Mouse (Mus musculus) limb, embryonic 12.5 days (tissue): ENCODE data around the gene Otud1. TPM values are rescaled to one million over a fixed set of nuclear protein-coding genes. Genes with fewer than 3 reads are reported as not detected.

Experiments
- ATAC-seq: fragments of 200-750 bp; cut with Nextera tagmentation; 2 replicates; pipeline ENCODE4 v1.8.0; 2017; ENCODE audit warnings: low read depth, moderate TSS enrichment; ENCODE audit not compliant: insufficient number of reproducible peaks, insufficient read depth, low FRiP score, low TSS enrichment
- H3K27ac ChIP-seq: fragments of 300-500 bp; sonication (generic); 2 replicates; pipeline ENCODE4 v1.5.1; 2016; ENCODE audit warnings: mild to moderate bottlenecking, moderate library complexity
- H3K27me3 ChIP-seq: fragments of 300-500 bp; sonication (generic); 2 replicates; pipeline ENCODE4 v1.6.1; 2016; ENCODE audit warnings: mild to moderate bottlenecking, moderate library complexity
- H3K36me3 ChIP-seq: fragments of 300-500 bp; sonication (generic); 2 replicates; pipeline ENCODE4 v1.6.1; 2016; ENCODE audit warnings: mild to moderate bottlenecking, moderate library complexity
- H3K4me1 ChIP-seq: fragments of 300-500 bp; sonication (generic); replicated peaks from 2 replicates; pipeline ENCODE4 v1.6.1; 2016
- H3K4me2 ChIP-seq: fragments of 300-500 bp; sonication (generic); 2 replicates; pipeline ENCODE4 v1.6.1; 2016; ENCODE audit warnings: mild to moderate bottlenecking, moderate library complexity
- H3K4me3 ChIP-seq: fragments of 300-500 bp; sonication (generic); replicated peaks from 2 replicates; pipeline ENCODE4 v1.5.1; 2016; ENCODE audit warnings: mild to moderate bottlenecking
- H3K9ac ChIP-seq: fragments of 300-500 bp; sonication (generic); replicated peaks from 2 replicates; pipeline ENCODE4 v1.6.1; 2016; ENCODE audit warnings: mild to moderate bottlenecking, moderate library complexity
- H3K9me3 ChIP-seq: fragments of 300-500 bp; sonication (generic); 2 replicates; pipeline ENCODE4 v1.6.1; 2016; ENCODE audit warnings: mild to moderate bottlenecking, moderate library complexity
- WGBS: fragments of 180-500 bp; shearing (Covaris S2); methylation state at CpG from one replicate; pipeline ENCODE4 v1.1.7; 2016; 5-methylcytosine and 5-hydroxymethylcytosine counted together
- polyA plus RNA-seq: library from polyadenylated mRNA; unstranded; fragments of >200 nt; fragmentation: Nextera tagmentation; extraction: Ambion mirVana; gene quantifications from 2 replicates; pipeline ENCODE4 v1.2.1, GENCODE M21; 2016

Otud1 gene
- polyA plus RNA-seq, 1 experiment from 2014 or later = 0.88 TPM

DNA sequence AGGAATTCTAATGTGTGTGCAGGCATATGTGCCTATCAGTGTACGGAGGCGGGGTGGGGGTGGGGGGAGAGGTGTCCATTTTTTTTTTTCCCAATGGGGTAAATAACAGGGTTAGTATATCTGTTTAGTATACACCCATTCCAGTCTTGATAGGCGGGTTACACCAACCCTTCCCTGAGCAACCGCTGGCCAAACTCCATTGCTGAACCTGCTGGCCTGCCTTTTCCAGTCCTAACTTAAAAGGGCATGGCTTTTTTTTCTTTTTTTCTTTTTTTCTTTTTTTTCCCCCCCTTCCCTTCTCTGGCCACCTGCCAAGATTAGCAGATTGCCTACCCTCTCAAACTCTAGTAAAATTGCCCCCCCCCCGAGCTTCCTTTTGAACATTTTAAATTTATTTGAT, 1.1 kb upstream of the Otud1 start:
- ATAC-seq = no peak

DNA sequence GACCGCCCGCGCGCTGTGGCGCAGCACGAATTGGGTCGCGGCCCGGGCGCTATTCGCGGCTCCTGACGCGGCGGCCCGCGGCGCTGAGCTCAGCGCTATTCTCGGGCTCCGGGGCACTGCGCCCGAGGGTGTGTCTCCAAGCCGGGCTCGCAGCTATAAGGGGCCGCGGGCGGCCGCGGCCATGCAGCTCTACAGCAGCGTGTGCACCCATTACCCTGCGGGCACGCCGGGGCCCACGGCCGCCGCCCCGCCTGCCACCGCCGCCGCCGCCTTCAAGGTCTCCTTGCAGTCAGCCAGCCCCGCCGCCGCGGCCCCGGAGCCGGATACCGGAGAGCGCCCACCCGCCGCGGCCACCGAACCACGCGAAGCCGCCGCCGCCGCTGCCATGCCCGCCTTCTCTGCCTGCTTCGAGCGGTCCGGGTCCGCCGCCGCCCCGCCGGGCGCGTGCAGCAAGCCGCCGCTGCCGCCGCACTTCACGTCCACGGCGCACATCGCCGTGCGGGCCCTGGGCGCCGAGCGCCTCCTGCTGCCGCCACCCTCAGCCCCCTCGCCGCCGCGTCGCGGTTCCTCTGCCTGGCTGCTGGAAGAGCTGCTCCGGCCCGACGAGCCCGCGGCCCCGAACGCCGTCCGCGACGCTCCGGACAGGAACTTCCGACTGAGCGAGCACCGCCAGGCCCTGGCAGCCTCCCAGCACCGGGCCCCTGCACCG, 483 bp downstream of the Otud1 start:
- H3K4me2 ChIP-seq = peak overlapping the region; percentile 86
- H3K27ac ChIP-seq = peak overlapping the region; percentile 72
- WGBS = under 1% methylated on average over 89 of the region's 108 CpGs
- peak overlapping the region; percentile 72 for H3K4me3 ChIP-seq
- H3K4me1 ChIP-seq = peaks cover 7% of the 10 kb centered on the region; the same call in 1 of the 2 replicates
- H3K9ac ChIP-seq = peak overlapping the region; percentile 72
- no peaks in the 10 kb centered on the region for H3K36me3 ChIP-seq
- H3K27me3 ChIP-seq = peaks cover 35% of the 10 kb centered on the region
- H3K9me3 ChIP-seq = no peaks in the 10 kb centered on the region
- peak; percentile 85 for ATAC-seq

More for the DNA sequence above, 1.1 kb upstream of the Otud1 start:
- Histone ChIP-seq H3K4me3 (peak overlapping the region; percentile 72; the same call in 1 of the 2 replicates), H3K9ac (no peak overlapping the region), H3K27ac (no peak overlapping the region), H3K27me3 (peaks cover 32% of the 10 kb centered on the region), H3K36me3 (no peaks in the 10 kb centered on the region), H3K4me2 (peak overlapping the region; percentile 86), H3K9me3 (no peaks in the 10 kb centered on the region), H3K4me1 (peaks cover 7% of the 10 kb centered on the region; the same call in 1 of the 2 replicates)
- WGBS = 30% methylated on average over 5 of the region's 5 CpGs

DNA sequence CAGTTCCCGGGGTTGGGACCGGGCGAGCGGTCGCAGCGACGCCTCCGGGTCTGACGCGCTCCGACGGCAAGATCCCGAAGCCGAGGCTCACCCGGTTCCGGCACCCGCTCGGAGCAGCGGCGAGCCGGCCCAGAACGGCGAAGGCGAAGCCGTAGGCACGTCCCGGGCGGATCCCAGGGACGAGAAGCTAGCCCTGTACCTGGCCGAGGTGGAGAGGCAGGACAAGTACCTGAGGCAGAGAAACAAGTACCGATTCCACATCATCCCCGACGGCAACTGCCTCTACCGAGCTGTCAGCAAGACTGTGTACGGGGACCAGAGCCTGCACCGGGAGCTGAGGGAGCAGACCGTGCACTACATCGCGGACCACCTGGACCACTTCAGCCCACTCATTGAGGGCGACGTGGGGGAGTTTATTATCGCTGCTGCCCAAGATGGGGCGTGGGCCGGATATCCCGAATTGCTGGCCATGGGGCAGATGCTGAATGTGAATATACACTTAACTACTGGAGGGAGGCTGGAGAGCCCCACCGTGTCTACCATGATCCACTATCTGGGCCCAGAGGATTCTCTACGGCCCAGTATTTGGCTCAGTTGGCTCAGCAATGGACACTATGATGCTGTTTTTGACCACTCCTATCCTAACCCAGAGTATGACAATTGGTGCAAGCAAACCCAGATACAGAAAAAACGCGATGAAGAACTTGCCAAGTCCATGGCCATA, 1.3 kb downstream of the Otud1 start:
- Histone ChIP-seq H3K36me3 (no peaks in the 10 kb centered on the region), H3K9ac (peak overlapping the region; percentile 72), H3K27me3 (peaks cover 31% of the 10 kb centered on the region), H3K27ac (no peak overlapping the region), H3K4me3 (peak overlapping the region; percentile 72), H3K4me2 (peak overlapping the region; percentile 86), H3K9me3 (no peaks in the 10 kb centered on the region), H3K4me1 (peaks cover 7% of the 10 kb centered on the region; the same call in 1 of the 2 replicates)
- WGBS = 4% methylated on average over 49 of the region's 49 CpGs
- ATAC-seq = no peak

DNA sequence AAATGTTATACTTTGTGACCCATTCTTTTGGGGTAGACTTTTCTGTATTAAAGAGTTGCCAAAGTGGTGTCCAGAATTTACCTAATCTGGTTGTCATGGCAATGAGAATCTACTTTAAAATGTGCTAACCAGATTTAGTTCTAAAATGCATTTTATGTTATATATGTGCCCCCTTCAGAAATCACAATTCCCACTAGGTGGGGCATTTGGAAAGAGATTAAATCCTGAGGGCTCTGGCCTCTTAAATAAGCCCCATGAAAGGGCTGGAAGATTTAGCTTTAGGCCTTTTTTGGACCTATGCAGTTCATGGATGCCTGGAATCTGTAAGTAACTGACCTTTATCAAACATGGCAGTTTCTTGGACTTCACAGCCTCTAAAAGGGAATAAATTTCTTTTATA, 3.3 kb downstream of the Otud1 start:
- Histone ChIP-seq H3K4me3 (no peak overlapping the region), H3K4me2 (no peak overlapping the region), H3K4me1 (peaks cover 11% of the 10 kb centered on the region), H3K27me3 (peaks cover 20% of the 10 kb centered on the region), H3K36me3 (no peaks in the 10 kb centered on the region), H3K9me3 (no peaks in the 10 kb centered on the region), H3K27ac (no peak overlapping the region), H3K9ac (no peak overlapping the region)
- ATAC-seq = no peak

DNA sequence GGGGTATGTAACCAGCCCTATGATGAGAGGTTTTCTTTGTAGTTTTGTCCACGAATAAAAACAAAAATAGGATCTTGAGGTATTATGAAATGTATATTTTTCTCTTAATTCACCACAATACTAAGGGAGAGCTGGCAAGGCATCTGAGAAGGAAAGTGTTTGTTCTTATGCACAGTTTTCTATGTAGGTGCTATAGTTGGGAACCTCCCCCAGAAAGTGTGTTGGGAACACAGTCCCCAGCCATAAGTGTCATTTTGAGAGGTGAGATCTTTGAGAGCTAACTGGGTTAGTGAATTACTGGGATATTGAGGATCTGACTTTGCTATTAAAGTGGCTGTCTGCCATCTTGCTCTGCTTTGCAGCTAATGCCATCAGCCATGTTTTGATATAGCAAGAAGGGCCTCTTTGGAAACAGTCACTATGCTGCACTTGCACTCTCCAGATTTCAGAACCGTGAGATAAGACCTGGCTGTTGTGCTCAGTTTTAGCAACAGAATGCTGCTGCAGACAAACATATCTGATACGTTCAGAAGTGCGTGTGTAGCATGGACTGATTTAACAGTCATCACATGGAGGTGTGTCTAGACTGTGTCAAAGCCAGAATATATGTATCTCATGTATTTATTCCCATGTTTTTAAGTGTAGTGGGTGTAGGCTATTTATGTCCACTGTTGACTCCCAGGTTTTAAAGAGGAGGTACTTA, 5.7 kb downstream of the Otud1 start:
- Histone ChIP-seq H3K36me3 (no peaks in the 10 kb centered on the region), H3K27me3 (peaks cover 16% of the 10 kb centered on the region), H3K9ac (no peak overlapping the region), H3K4me1 (peaks cover 18% of the 10 kb centered on the region), H3K27ac (no peak overlapping the region), H3K4me2 (no peak overlapping the region), H3K9me3 (no peaks in the 10 kb centered on the region), H3K4me3 (no peak overlapping the region)
- 78% methylated on average over 4 of the region's 4 CpGs for WGBS
- no peak for ATAC-seq

DNA sequence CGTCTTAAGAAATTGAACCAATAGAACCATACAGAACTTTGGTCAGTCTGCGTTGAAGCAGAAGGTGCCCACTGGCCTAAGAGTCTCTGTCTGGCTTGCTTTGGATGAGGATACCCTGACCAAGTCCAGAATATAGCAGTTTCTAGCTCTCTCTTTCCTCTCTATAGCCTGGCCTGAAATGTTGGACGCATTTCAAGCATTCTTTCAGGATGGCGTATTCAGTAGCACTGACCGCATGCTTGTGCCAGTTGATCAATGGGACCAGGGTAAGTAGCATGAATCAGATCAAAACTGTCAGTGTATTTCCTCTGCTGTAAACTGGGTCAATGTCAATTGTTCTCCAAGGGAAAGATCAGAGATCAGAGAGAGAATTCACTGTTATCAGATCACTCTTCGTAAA, 6.6 kb downstream of the Otud1 start:
- ATAC-seq = no peak
- Histone ChIP-seq H3K4me2 (no peak overlapping the region), H3K27ac (no peak overlapping the region), H3K9ac (no peak overlapping the region), H3K36me3 (no peaks in the 10 kb centered on the region), H3K9me3 (no peaks in the 10 kb centered on the region), H3K4me1 (peaks cover 11% of the 10 kb centered on the region), H3K4me3 (no peak overlapping the region), H3K27me3 (peaks cover 7% of the 10 kb centered on the region)
- 80% methylated on average over 6 of the region's 6 CpGs for WGBS

DNA sequence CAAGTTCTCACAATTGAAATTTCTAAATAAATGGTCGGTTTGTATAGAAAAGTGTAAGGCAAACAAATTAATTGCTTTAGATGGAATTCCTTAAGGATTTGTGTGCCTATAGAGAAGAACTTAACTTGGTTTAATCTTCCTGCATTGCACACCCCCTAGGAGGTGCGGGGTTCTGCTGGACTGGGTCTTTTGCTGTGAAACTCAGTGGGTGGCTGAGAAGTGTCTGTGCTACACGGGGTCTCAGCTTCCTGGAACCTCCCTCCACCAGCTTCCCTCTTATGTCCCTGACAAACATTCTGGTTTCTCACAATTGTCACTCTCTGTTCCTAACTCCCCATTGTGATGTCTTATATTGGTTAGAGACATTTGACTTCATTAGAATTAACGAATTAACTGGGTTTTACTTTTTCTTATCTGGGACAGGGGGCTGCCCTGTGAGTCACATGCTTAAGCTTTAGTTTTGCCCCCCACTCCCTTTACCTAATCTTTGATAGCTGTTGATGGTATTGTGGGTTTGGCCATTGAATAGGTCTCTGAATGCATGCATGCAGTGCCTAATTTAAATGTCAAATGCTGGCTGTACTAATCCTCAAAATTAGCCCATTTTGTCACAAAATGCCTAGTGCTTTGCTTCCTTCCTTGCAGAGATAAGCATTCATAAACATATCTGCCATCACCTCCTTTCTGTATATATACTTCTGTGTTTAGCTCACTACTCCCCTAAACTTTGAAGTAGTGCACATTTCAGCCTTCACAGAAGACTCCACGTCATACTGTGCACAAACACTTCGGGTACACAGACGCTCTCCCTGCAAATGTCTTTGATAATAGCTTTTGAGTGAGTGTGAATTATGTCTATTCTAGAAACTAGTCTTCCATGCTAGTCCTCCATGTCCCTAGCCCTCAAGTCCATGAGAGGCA, 7.3 kb downstream of the Otud1 start:
- Histone ChIP-seq H3K9me3 (no peaks in the 10 kb centered on the region), H3K4me1 (peaks cover 11% of the 10 kb centered on the region), H3K36me3 (no peaks in the 10 kb centered on the region), H3K9ac (no peak overlapping the region), H3K27ac (no peak overlapping the region), H3K4me3 (no peak overlapping the region), H3K4me2 (no peak overlapping the region), H3K27me3 (peaks cover 3% of the 10 kb centered on the region; the same call in 1 of the 2 replicates)
- 57% methylated on average over 7 of the region's 7 CpGs for WGBS
- no peak for ATAC-seq

DNA sequence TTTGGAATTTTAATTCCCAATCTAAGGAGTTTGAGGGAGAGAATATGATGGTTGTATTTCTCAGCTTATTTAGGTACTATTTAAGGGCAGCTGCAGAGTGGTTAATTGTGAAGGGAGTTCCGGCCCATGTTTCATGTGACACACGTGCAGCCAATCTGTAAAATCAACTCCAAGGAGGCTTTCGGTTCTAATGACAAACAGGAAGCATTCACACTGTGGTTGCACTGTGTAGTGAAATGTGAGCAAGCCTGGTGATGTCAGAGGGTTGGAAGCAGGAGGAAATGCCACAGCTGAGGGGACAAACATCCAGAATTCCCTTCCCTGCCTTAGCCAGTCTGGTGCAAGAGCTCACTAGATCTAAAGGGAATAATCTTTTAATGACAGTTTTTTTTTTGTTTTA, 8.3 kb downstream of the Otud1 start:
- peak; percentile 82; the same call in 1 of the 2 replicates for ATAC-seq
- Histone ChIP-seq H3K27ac (no peak overlapping the region), H3K4me1 (peaks cover 11% of the 10 kb centered on the region), H3K27me3 (peaks cover 3% of the 10 kb centered on the region; the same call in 1 of the 2 replicates), H3K9me3 (no peaks in the 10 kb centered on the region), H3K4me2 (0 out of 2 replicates have a peak overlapping the region, but pooled peaks have one; percentile 8), H3K36me3 (no peaks in the 10 kb centered on the region), H3K4me3 (no peak overlapping the region), H3K9ac (no peak overlapping the region)
- 9% methylated on average over 3 of the region's 3 CpGs for WGBS

DNA sequence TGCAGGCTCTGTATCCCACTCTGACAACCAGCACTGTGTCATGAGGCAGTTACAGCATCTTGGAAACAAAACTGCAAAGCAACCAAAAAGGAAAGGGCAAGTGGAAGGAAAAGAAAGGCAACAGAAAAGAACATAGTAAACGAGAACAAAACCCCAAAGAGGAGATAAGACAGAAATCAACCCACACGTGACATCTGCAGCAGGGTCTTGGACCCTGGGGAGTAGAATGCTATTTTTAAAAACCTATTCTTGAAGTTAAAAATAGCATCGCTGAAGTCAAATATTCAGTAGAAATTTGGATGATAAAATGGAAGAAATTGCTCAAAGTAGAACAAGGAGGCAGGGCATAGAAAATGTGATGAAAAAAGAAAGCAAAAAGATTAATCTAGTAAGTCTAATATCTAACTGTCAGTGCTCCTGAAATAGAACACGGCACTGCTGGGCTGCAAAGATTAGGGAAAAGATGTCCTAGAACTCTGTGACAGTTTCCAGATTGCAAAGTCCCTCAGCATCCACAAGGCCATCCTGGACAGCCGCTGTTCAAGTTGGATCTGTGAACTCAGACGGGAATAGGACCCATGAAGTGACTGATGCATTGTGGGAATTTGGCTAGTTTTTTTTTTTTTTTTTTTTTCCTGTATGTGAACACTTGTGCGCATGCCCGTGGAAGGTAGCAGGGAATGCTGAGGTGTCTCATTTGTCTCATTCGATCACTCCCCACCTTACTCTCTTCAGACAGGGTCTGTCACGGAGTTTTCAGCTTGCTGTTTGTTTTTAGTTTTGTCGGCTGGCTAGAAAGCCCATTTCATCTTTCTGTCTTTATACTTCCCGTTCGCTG, 13.5 kb downstream of the Otud1 start:
- H3K27me3 ChIP-seq = no peaks in the 10 kb centered on the region
- H3K9me3 ChIP-seq = no peaks in the 10 kb centered on the region
- no peak overlapping the region for H3K4me3 ChIP-seq
- no peak for ATAC-seq
- no peak overlapping the region for H3K9ac ChIP-seq
- no peak overlapping the region for H3K27ac ChIP-seq
- peaks cover 14% of the 10 kb centered on the region for H3K4me1 ChIP-seq
- no peaks in the 10 kb centered on the region for H3K36me3 ChIP-seq
- WGBS = 85% methylated on average over 13 of the region's 13 CpGs
- H3K4me2 ChIP-seq = no peak overlapping the region

DNA sequence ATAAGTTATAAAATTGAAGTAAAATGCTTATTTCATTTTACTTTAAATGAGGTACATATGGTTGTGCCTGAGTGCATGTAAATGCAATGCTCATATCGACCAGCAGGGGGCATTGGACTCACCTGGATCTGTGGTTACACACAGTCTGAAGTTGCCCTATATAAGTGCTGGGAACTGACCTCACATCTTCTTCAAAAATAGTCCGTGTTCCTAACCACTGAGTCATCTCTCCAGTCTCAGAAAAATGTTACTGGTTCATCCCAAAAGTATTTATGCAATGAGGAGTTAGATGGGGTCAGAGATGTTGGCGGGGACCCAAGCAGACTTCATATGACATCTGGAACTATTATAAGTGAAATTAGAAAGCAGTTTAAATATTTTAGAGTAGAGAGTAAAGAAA, 25.4 kb downstream of the Otud1 start:
- no peak overlapping the region for H3K4me3 ChIP-seq
- ATAC-seq = no peak
- no peak overlapping the region for H3K27ac ChIP-seq
- H3K4me2 ChIP-seq = no peak overlapping the region
- WGBS = 51% methylated on average over 3 of the region's 3 CpGs
- no peak overlapping the region for H3K9ac ChIP-seq
- H3K4me1 ChIP-seq = peaks cover 15% of the 10 kb centered on the region
- H3K27me3 ChIP-seq = no peaks in the 10 kb centered on the region
- no peaks in the 10 kb centered on the region for H3K9me3 ChIP-seq
- no peaks in the 10 kb centered on the region for H3K36me3 ChIP-seq
